Mouse (Mus musculus): ENCODE data around the gene Mt1. TPM values are rescaled to one million over a fixed set of nuclear protein-coding genes. Genes with fewer than 3 reads are reported as not detected.

Gene Mt1
- total RNA-seq, 2 experiments from 2014 or later = 104 to 394 TPM

- peak; percentile 73 to 83 for DNase-seq
- intact Hi-C loops (cut with DNase I) = loop anchor here (1.0 to 10.0 kb wide), 4 partner anchors 32 to 605 kb away; no protein-coding TSS in a partner anchor
These were observed 20.5 kb downstream of the Mt1 start for GRCm38 (mm10) chr8:94199202-94199869.

- DNase-seq = no peak
- intact Hi-C loops (cut with DNase I) = no loop called here
These were observed 25.2 kb downstream of the Mt1 start for GRCm38 (mm10) chr8:94204043-94204442.

DNA sequence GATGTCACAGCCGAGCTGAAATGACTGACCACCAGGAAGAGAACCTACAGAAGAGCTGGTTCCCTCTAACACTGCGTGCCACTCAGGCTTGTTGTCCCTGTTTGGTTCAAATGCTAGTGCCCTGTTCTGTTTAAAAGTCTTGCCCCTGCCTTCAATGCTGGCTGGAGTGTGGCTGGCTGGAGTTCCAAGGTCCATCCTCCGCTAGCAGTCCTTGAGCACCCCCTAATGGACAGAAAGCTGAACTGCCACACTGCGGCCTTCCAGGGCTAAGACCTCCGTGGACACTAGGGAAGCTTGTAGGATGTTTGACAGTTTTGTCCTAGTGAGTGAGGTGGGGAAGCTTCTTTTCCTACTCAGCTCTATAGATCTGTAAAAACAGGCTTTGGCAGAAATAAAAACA is 26.9 kb downstream of the Mt1 start:
- peak; percentile 79 to 88 for DNase-seq
- intact Hi-C loops (cut with DNase I) = no loop called here

GRCm38 (mm10) chr8:94206256-94206655 is 27.4 kb downstream of the Mt1 start:
- intact Hi-C loops (cut with DNase I) = no loop called here
- no peak for DNase-seq

DNA sequence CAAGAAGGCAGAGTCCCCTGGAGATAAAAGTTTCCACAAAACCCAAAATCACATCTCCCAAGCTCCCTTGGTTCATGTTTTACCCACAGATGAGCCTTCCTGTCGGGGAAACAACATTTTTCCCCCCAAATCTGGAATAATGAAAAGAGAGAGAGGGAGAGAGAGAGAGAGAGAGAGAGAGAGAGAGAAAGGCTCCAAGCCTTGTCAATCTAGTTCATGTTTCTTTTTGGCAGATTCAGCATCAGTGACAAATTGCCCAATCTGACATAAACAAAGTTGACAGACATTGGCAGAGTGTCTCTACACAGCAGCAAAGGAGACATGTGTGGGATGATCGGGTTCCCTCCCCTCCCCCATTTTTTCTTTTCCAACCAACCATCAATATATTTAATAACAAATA is 28.6 kb downstream of the Mt1 start:
- DNase-seq = no peak
- intact Hi-C loops (cut with DNase I) = no loop called here

- intact Hi-C loops (cut with DNase I) = no loop called here
- DNase-seq = peak in 1 of 2 experiments; percentile 16
These were observed 30.8 kb downstream of the Mt1 start for GRCm38 (mm10) chr8:94209639-94210038.

GRCm38 (mm10) chr8:94210225-94210624 is 31.3 kb downstream of the Mt1 start:
- no peak for DNase-seq
- intact Hi-C loops (cut with DNase I) = no loop called here

DNA sequence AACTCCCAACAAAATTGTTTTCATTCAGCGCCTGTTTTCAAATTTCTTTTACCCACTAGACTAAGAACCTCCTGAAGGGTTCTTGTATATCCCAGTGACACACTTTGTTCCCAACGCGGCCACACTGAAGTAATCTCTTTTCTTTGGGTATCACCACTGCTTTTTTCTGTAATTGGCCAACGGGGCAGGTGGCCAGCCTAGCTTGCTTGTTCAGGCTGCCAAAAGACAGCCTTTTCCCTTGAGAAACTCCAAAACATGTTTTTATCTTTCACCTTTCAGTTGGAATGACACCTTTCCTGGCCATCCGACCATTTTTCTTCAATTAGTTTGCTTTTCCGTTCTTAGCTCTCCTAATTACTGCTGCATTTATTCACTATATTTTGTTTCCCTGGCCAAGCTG is 34.9 kb downstream of the Mt1 start:
- intact Hi-C loops (cut with DNase I) = no loop called here
- DNase-seq = no peak

GRCm38 (mm10) chr8:94214252-94215173 is 35.6 kb downstream of the Mt1 start, which contains the start of gene Nup93:
Gene Nup93, plus strand, starts transcription at chr8:94214564.
- peak; percentile 99 for DNase-seq
- intact Hi-C loops (cut with DNase I) = no loop called here

GRCm38 (mm10) chr8:94227381-94227939 is 48.6 kb downstream of the Mt1 start:
- intact Hi-C loops (cut with DNase I) = no loop called here
- DNase-seq = no peak

Other genes with a start within 250 kb of the Mt1 start
- 100 to 1,000 TPM; 125 to 126 TPM for gene Amfr, start 166.2 kb upstream of the Mt1 start, total RNA-seq (2021)
- gene Nudt21, start 142.1 kb upstream of the Mt1 start, total RNA-seq (2021) = 10 to 100 TPM; 36.7 to 43.2 TPM
- gene Ogfod1, start 141.9 kb upstream of the Mt1 start, total RNA-seq (2021) = 10 to 100 TPM; 25.0 to 26.2 TPM
- 1 to 10 TPM; 6.8 to 8.7 TPM for gene Bbs2, start 80.2 kb upstream of the Mt1 start, total RNA-seq (2021)
- gene Mt4, start 41.9 kb upstream of the Mt1 start, total RNA-seq (2021) = not detected
- gene Mt3, start 26.5 kb upstream of the Mt1 start, total RNA-seq (2021) = 10 to 100 TPM; 12.5 to 14.5 TPM
- 10 to 100 TPM in 1 of 2 experiments, 1 to 10 TPM in 1; 9.4 to 87.4 TPM for gene Mt2, start 6.4 kb upstream of the Mt1 start, total RNA-seq (2021)
- gene Nup93, start 35.5 kb downstream of the Mt1 start, total RNA-seq (2021) = 10 to 100 TPM; 27.6 to 28.3 TPM
- under 1 TPM in 1 of 2 experiments, not detected in 1; 0.38 TPM for gene Slc12a3, start 150.1 kb downstream of the Mt1 start, total RNA-seq (2021)
- gene Herpud1, start 207.4 kb downstream of the Mt1 start, total RNA-seq (2021) = 100 to 1,000 TPM in 1 of 2 experiments, 10 to 100 TPM in 1; 80.4 to 138 TPM

Data from heart, postnatal 10 days (tissue).